Mouse (Mus musculus): Measurements from ENCODE around the gene Wap. TPM values are rescaled to one million over a fixed set of nuclear protein-coding genes. Genes with fewer than 3 reads are reported as not detected.
A peak's percentile ranks its signal among the peaks of the same experiment; 100 is the strongest.

The Wap gene
- polyA plus RNA-seq, 1 experiment from 2014 or later, result not detected

- Histone ChIP-seq H3K4me1 (peaks cover 23% of the 10 kb centered on the region), H3K4me3 (peak within 1 kb of the TSS; percentile 85), H3K9me3 (no peaks in the 10 kb centered on the region), H3K27me3 (replicated peaks; ENCODE audit: low read depth, poor library complexity, severe bottlenecking) (no peaks in the 10 kb centered on the region), H3K36me3 (replicated peaks) (peaks cover 40% of the 10 kb centered on the region), H3K27ac (replicated peaks) (peak within 1 kb of the TSS; percentile 96)
- under 1% methylated on average over 66 of the region's 66 CpGs for WGBS
- DNase-seq (ENCODE audit: low spot score), result peak; percentile 95
Observed at GRCm38 (mm10) chr11:6625478-6626387, 12.7 kb downstream of the Wap start, which contains the start of gene Tbrg4. TSS of gene Tbrg4 (minus strand) at chr11:6626067.

DNA sequence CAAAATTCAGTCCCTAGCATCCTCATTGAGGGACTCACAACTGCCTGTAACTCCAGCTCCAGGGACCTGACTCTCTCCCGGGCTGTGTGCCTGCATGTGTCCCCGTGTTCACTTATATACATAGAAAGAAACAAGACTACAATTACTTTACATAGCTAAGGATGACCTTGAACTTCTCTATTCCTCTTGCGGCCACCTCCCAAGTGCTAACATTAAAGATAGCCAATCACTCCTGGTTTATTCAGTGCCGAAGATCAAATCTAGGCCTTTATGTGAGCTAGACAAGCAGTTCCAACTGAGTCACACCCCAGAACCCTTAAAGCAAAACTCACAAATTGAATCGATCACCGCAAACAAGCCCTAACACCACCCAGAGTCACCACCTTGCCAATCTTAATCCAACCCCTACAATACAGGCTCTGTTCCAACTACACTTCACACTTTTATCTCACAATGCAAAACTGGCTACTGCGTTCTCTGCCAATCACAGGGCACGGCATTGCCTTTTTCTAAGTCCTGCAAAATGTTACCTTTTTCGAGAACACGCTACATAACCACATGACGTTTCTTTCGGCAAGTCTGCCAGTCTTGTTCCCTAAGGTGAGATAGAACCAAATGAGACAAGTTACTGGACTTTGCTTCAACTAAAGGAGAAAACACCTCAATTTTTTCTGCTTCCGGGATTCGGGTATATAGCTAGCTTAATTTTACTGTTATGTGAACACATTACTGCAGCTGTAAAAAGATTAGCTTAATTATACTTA lies 13.6 kb downstream of the Wap start:
- 0 out of 2 replicates have a peak overlapping the region, but pooled peaks have one; percentile 96 for H3K27ac ChIP-seq (replicated peaks)
- WGBS, result 72% methylated on average over 14 of the region's 14 CpGs

GRCm38 (mm10) chr11:6623704-6624103 lies 14.7 kb downstream of the Wap start:
- Histone ChIP-seq H3K27ac (replicated peaks) (no peak overlapping the region), H3K9me3 (no peaks in the 10 kb centered on the region), H3K27me3 (replicated peaks; ENCODE audit: low read depth, poor library complexity, severe bottlenecking) (no peaks in the 10 kb centered on the region), H3K4me1 (peaks cover 23% of the 10 kb centered on the region), H3K4me3 (peak overlapping the region; percentile 85; the same call in 1 of the 2 replicates), H3K36me3 (replicated peaks) (peaks cover 61% of the 10 kb centered on the region)
- 90% methylated on average over 10 of the region's 10 CpGs for WGBS
- DNase-seq (ENCODE audit: low spot score), result no peak

More for the DNA sequence above, 13.6 kb downstream of the Wap start:
- no peaks in the 10 kb centered on the region for H3K27me3 ChIP-seq (replicated peaks; ENCODE audit: low read depth, poor library complexity, severe bottlenecking)
- no peaks in the 10 kb centered on the region for H3K9me3 ChIP-seq
- H3K4me1 ChIP-seq, result peaks cover 23% of the 10 kb centered on the region
- peaks cover 50% of the 10 kb centered on the region for H3K36me3 ChIP-seq (replicated peaks)
- no peak for DNase-seq (ENCODE audit: low spot score)
- H3K4me3 ChIP-seq, result peak overlapping the region; percentile 85

GRCm38 (mm10) chr11:6615250-6616205 lies 22.9 kb downstream of the Wap start:
- Histone ChIP-seq H3K9me3 (no peaks in the 10 kb centered on the region), H3K27ac (replicated peaks) (no peak overlapping the region), H3K4me3 (no peak overlapping the region), H3K36me3 (replicated peaks) (peaks cover 99% of the 10 kb centered on the region), H3K27me3 (replicated peaks; ENCODE audit: low read depth, poor library complexity, severe bottlenecking) (no peaks in the 10 kb centered on the region), H3K4me1 (no peaks in the 10 kb centered on the region)
- no peak for DNase-seq (ENCODE audit: low spot score)
- 93% methylated on average over 12 of the region's 12 CpGs for WGBS

DNA sequence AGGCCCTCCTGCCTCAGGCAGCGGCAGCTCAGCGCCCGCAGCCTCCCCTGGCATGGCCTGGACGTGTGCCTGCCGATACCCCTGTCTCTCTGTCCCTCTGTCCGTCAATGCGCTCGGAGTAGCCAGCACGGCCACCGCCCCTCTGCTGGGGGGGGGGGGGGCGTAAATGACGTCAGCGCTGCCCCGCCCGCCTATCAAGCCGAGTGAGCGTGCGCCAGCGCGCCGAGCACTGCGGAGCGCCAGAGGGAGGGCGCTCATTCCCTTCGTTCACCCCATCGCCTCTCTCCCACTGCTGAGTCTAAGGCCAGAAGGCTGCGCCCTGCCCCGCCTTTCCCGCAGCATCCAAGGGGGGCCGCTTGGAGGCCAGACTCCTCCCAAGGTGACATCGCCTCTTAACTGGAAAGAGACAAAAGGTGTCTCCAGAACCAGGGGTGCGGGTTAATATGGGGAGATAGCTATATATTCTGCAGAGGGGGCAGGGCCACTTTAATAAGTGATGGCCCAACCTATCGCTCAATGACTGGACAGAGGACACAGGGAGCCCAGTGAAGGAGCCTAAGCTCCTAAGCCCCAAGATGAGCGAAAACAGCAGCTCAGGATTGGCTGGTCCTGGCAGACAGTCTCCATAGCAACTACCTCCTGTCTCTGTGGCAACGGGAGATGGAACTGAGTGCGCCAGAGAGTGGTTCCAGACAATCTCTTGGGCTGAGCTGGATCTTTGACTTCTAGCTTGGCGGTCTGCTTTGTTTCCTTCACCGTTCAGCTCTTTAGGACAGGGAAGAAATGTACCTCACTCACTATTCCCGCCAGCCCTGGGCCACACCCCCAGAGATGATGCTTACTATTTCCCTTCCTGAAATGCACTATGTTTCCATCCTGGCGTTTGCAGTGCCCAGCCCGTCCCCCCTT lies 32.7 kb downstream of the Wap start, which contains the start of gene Nacad:
Gene Nacad, minus strand, starts transcription at position 563 of the 909 bp plus-strand sequence.
- Histone ChIP-seq H3K27me3 (replicated peaks; ENCODE audit: low read depth, poor library complexity, severe bottlenecking) (peaks cover 57% of the 10 kb centered on the region), H3K4me1 (peaks cover 50% of the 10 kb centered on the region)

GRCm38 (mm10) chr11:6605021-6605481 lies 33.4 kb downstream of the Wap start:
- Histone ChIP-seq H3K27me3 (replicated peaks; ENCODE audit: low read depth, poor library complexity, severe bottlenecking) (peaks cover 57% of the 10 kb centered on the region), H3K9me3 (no peaks in the 10 kb centered on the region), H3K4me3 (peak overlapping the region; percentile 59), H3K4me1 (peaks cover 53% of the 10 kb centered on the region), H3K36me3 (replicated peaks) (peaks cover 3% of the 10 kb centered on the region; the same call in 1 of the 2 replicates), H3K27ac (replicated peaks) (peak overlapping the region; percentile 69)
- WGBS, result 13% methylated on average over 13 of the region's 13 CpGs
- no peak for DNase-seq (ENCODE audit: low spot score)

More for the DNA sequence above, 32.7 kb downstream of the Wap start, which contains the start of gene Nacad:
- Histone ChIP-seq H3K4me3 (peak within 1 kb of the TSS; percentile 59), H3K27ac (replicated peaks) (peak within 1 kb of the TSS; percentile 69), H3K36me3 (replicated peaks) (peaks cover 6% of the 10 kb centered on the region), H3K9me3 (no peaks in the 10 kb centered on the region)
- WGBS, result 5% methylated on average over 41 of the region's 41 CpGs
- DNase-seq (ENCODE audit: low spot score), result peak; percentile 64

- Histone ChIP-seq H3K27ac (replicated peaks) (no peak overlapping the region; the same call in 1 of the 2 replicates), H3K27me3 (replicated peaks; ENCODE audit: low read depth, poor library complexity, severe bottlenecking) (peaks cover 57% of the 10 kb centered on the region), H3K4me1 (peaks cover 58% of the 10 kb centered on the region), H3K9me3 (no peaks in the 10 kb centered on the region), H3K4me3 (peak overlapping the region; percentile 59), H3K36me3 (replicated peaks) (peaks cover 3% of the 10 kb centered on the region; the same call in 1 of the 2 replicates)
- no peak for DNase-seq (ENCODE audit: low spot score)
Observed at GRCm38 (mm10) chr11:6604604-6604936, 33.9 kb downstream of the Wap start.

GRCm38 (mm10) chr11:6603887-6604603 lies 34.4 kb downstream of the Wap start:
- Histone ChIP-seq H3K4me3 (peak overlapping the region; percentile 59), H3K27me3 (replicated peaks; ENCODE audit: low read depth, poor library complexity, severe bottlenecking) (peaks cover 57% of the 10 kb centered on the region), H3K9me3 (no peaks in the 10 kb centered on the region), H3K4me1 (peaks cover 63% of the 10 kb centered on the region), H3K36me3 (replicated peaks) (peaks cover 6% of the 10 kb centered on the region; the same call in 1 of the 2 replicates), H3K27ac (replicated peaks) (no peak overlapping the region)
- DNase-seq (ENCODE audit: low spot score), result peak; percentile 30
- 27% methylated on average over 12 of the region's 12 CpGs for WGBS

- Histone ChIP-seq H3K27me3 (replicated peaks; ENCODE audit: low read depth, poor library complexity, severe bottlenecking) (peaks cover 57% of the 10 kb centered on the region), H3K4me3 (no peak overlapping the region), H3K4me1 (peaks cover 71% of the 10 kb centered on the region), H3K9me3 (no peaks in the 10 kb centered on the region), H3K36me3 (replicated peaks) (peaks cover 14% of the 10 kb centered on the region), H3K27ac (replicated peaks) (0 out of 2 replicates have a peak overlapping the region, but pooled peaks have one; percentile 10)
- WGBS, result 78% methylated on average over 9 of the region's 9 CpGs
- no peak for DNase-seq (ENCODE audit: low spot score)
Observed at GRCm38 (mm10) chr11:6603224-6603623, 35.2 kb downstream of the Wap start.

GRCm38 (mm10) chr11:6602662-6603061 lies 35.8 kb downstream of the Wap start:
- Histone ChIP-seq H3K27me3 (replicated peaks; ENCODE audit: low read depth, poor library complexity, severe bottlenecking) (peaks cover 57% of the 10 kb centered on the region), H3K9me3 (no peaks in the 10 kb centered on the region), H3K27ac (replicated peaks) (no peak overlapping the region), H3K36me3 (replicated peaks) (peaks cover 20% of the 10 kb centered on the region), H3K4me3 (no peak overlapping the region), H3K4me1 (peaks cover 77% of the 10 kb centered on the region)
- DNase-seq (ENCODE audit: low spot score), result no peak
- 84% methylated on average over 9 of the region's 9 CpGs for WGBS

Measured in embryonic facial prominence, embryonic 10.5 days (tissue).